Mouse (Mus musculus): ENCODE data around the gene Milr1.

- no peak for TF ChIP-seq CTCF (IDR thresholded peaks at IDR 0.05; ENCODE audit: insufficient read depth, low read depth, low read length)
- no peak for TF ChIP-seq POLR2A (IDR thresholded peaks at IDR 0.05; ENCODE audit: insufficient read depth, low read depth, low read length)
Measured at GRCm38 (mm10) chr11:106767516-106767915, 16.5 kb downstream of the Milr1 start.

Data from olfactory bulb, adult 2 months (tissue).